Mouse (Mus musculus) activated CD4-positive, CD25-positive, alpha-beta regulatory T cell, adult 9 weeks (primary cell): ENCODE results near the gene 2010111I01Rik. TPM values are rescaled to one million over a fixed set of nuclear protein-coding genes. Genes with fewer than 3 reads are reported as not detected.

Experiments
- polyA plus RNA-seq: library from polyadenylated mRNA; unstranded; fragments of 100-300 nt; shearing (Covaris generic); gene quantifications from one replicate; pipeline ENCODE4 v1.2.1, GENCODE M21; 2017

The 2010111I01Rik gene
- polyA plus RNA-seq, result 230 TPM

GRCm38 (mm10) chr13:62964640-62965311 is at the start of gene 2010111I01Rik:
Gene 2010111I01Rik (plus strand): TSS chr13:62964893.

Other genes starting within 250 kb of the 2010111I01Rik start
- gene Platr25, start 204.2 kb upstream of the 2010111I01Rik start, polyA plus RNA-seq, result 16.4 TPM
- 7.6 TPM for gene Gm5141, start 179.1 kb upstream of the 2010111I01Rik start, polyA plus RNA-seq
- not detected for gene Fbp2, start 106.5 kb upstream of the 2010111I01Rik start, polyA plus RNA-seq
- not detected for gene Fbp1, start 76.6 kb upstream of the 2010111I01Rik start, polyA plus RNA-seq